In the genomic region with DNA sequence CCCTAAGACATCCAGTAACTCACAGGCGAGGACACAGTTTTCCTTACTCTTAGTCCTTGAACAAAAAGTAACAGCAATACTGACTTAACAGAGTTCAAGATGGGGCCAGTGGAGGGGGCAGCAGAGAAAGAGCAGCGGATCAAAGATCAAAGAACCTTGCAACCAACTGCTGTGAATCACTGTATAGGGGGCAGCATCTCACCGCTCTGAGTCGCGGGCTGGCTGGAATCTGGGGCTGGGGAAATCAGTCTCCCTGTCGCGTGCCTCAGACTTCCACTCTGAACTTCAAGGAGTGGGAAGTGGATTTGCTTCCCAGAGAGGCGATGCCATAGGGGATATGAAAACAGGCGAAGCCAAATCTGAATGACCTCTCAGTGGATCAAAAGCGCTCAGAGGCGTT, we compare ENCODE assay signal across 8 mouse cellular contexts. TPM values are rescaled to one million over a fixed set of nuclear protein-coding genes. Genes with fewer than 3 reads are reported as not detected.
A peak's percentile ranks its signal among the peaks of the same experiment; 100 is the strongest.
DNase-seq lines count a peak whose midpoint lies in the region; ATAC-seq and TF ChIP-seq lines count a peak whose summit lies in the region.

No protein-coding gene starts in this region.

- peaks cover 17% of the 10 kb centered on the region for H3K27me3 ChIP-seq in liver, embryonic 14.5 days (ENCODE audit: control insufficient read depth, insufficient read depth, low read length)

- H3K9ac ChIP-seq in liver, embryonic 14.5 days (replicated peaks), result no peak overlapping the region

- no peaks in the 10 kb centered on the region for H3K9me3 ChIP-seq in liver, embryonic 14.5 days (ENCODE audit: control insufficient read depth, low read length)

- ATAC-seq in liver, embryonic 14.5 days (ENCODE audit: insufficient read depth), result no peak

- peak overlapping the region; percentile 82 for H3K4me2 ChIP-seq in liver, embryonic 14.5 days (ENCODE audit: low read depth)

- DNase-seq in layer of hippocampus, adult 2 months (ENCODE audit: low spot score in 2 of 2), result no peak
- DNase-seq in layer of hippocampus, adult 9-11 months, result no peak
- peak; percentile 81 for DNase-seq in embryo, embryonic 10 days (ENCODE audit: low spot score)
- DNase-seq in heart, postnatal 10 days, result peak; percentile 41 to 46
- DNase-seq in liver, embryonic 14.5 days (ENCODE audit: low read depth in 3 of 3, low spot score in 3 of 3), result no peak
- peak; percentile 75 for DNase-seq in retina, embryonic 14.5 days (ENCODE audit: low spot score)
- DNase-seq in spleen, postnatal 14 days (ENCODE audit: low spot score in 2 of 2), result no peak
- no peak for DNase-seq in right cerebral cortex, postnatal 14 days

- 6% methylated on average over 11 of the region's 11 CpGs for WGBS in liver, embryonic 14.5 days (ENCODE audit: insufficient replicate concordance)

- peaks cover 21 to 28% of the 10 kb centered on the region in 2 experiments for H3K4me1 ChIP-seq in liver, embryonic 14.5 days (replicated peaks; ENCODE audit: control insufficient read depth in 2 of 2, insufficient read depth in 2 of 2, low read length in 1 of 2)

- intact Hi-C loops in heart, postnatal 10 days (cut with DNase I), result loop anchor here (2.0 to 5.0 kb wide), 2 partner anchors 47 to 255 kb away; no protein-coding TSS in a partner anchor

- peak; percentile 61 for TF ChIP-seq CTCF in layer of hippocampus, adult 2 months (conservative IDR thresholded peaks at IDR 0.05)
- TF ChIP-seq CTCF in liver, embryonic 14.5 days (IDR thresholded peaks at IDR 0.05; ENCODE audit: low read depth), result peak; percentile 47

- peak overlapping the region; percentile 93; the same call in 1 of the 2 replicates for H3K27ac ChIP-seq in layer of hippocampus, adult 2 months
- no peak overlapping the region for H3K27ac ChIP-seq in liver, embryonic 14.5 days

- H3K4me3 ChIP-seq in layer of hippocampus, adult 2 months, result peak overlapping the region; percentile 76; the same call in 1 of the 2 replicates
- no peak overlapping the region for H3K4me3 ChIP-seq in liver, embryonic 14.5 days (ENCODE audit: insufficient read depth in 1 of 2, low read depth in 2 of 2, low read length in 2 of 2)

- no peak for TF ChIP-seq EP300 in liver, embryonic 14.5 days (IDR thresholded peaks at IDR 0.05; ENCODE audit: low read depth)

- H3K36me3 ChIP-seq in liver, embryonic 14.5 days (replicated peaks; ENCODE audit: control insufficient read depth, insufficient read depth, low read depth), result no peaks in the 10 kb centered on the region

RNA-seq across cellular contexts. Expression of gene Pip5k1b, which starts 1.8 kb away (rescaled TPM):
- 10 to 100 TPM; 68.4 to 72.1 TPM for total RNA-seq in layer of hippocampus, adult 2 months (2021)
- 10 to 100 TPM; 25.3 to 27.0 TPM for total RNA-seq in heart, postnatal 10 days (2021)
- 6.9 and 8.1 TPM in 2 replicates for polyA plus RNA-seq in liver, embryonic 14.5 days (2012; rRNA removed)
- polyA plus RNA-seq in liver, embryonic 14.5 days (2014; fragmentation: Nextera tagmentation; extraction: Ambion mirVana), result 10.8 and 11.9 TPM in 2 replicates

Comparison
In these comparisons a context has a peak if more than half of its experiments do, and no peak if none do; other contexts are left out.
1. DNase-seq: peak in embryo, embryonic 10 days (single experiment), heart, postnatal 10 days (2 of 2) and retina, embryonic 14.5 days (single experiment); none in layer of hippocampus, adult 2 months (0 of 2), layer of hippocampus, adult 9-11 months (single experiment), liver, embryonic 14.5 days (0 of 3), spleen, postnatal 14 days (0 of 2) and right cerebral cortex, postnatal 14 days (single experiment).